Mouse (Mus musculus): ENCODE measurements around the gene Krt77.

Gene Krt77

DNA sequence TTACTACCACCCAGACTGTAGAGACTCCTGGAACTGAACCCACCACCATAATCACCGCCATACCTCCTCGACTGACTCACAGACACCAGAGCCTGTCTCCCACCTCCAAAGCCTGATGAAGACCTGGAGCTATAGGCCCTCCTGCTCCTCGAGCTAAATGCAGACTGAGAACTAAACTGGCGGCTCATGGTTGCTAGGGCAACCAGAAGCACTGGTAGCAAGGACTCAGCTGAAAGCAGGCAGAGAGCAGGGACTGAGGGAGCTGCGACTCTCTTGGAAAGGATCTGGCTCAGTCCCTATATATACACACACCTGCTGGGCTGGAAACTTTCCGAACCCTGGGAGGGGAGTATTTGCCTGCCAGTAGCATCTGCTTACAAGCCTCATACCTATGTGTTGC is at the start of gene Krt77:
TSS of gene Krt77 (minus strand) at position 275 of the 400 bp plus-strand sequence.
- no peak for DNase-seq

DNA sequence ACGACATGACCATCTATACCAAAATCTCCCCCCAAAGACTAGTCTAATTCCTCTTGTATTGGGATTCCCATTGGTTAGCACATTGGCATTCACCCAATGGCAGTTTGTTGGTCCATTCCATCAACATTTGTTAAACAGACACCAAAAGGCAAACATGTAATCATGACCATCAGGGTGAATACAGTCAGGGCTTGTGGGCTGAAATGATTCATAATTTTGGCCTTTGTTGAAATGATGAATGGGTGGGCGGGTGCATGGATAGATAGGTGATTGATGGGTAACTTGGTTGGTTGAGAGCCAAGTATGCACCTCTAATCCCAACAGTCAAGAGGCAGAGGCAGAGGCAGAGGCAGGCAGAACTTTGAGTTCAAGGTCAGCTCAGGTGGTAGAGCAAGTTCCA is 46.6 kb upstream of the Krt77 start:
- DNase-seq, result no peak

DNA sequence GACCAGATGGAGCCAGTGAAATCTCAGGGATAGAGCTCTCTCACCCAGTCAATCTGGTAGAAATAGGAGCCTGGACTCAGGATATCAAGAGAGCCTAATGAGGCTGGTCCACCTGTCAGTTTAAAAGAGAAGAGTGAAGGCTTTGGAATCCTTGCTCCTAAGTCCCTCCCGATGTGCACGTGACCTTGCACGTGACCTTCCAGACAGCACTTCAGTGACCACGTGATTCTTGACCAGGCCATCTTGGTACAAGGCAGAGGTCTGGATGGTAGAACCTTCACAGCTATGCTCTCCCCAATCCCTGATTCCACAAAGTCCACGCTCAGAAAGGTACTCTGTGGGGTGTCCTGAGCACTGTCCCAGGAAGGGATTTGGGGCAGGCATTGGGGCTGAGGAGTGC is 35.3 kb upstream of the Krt77 start:
- DNase-seq, result no peak

DNA sequence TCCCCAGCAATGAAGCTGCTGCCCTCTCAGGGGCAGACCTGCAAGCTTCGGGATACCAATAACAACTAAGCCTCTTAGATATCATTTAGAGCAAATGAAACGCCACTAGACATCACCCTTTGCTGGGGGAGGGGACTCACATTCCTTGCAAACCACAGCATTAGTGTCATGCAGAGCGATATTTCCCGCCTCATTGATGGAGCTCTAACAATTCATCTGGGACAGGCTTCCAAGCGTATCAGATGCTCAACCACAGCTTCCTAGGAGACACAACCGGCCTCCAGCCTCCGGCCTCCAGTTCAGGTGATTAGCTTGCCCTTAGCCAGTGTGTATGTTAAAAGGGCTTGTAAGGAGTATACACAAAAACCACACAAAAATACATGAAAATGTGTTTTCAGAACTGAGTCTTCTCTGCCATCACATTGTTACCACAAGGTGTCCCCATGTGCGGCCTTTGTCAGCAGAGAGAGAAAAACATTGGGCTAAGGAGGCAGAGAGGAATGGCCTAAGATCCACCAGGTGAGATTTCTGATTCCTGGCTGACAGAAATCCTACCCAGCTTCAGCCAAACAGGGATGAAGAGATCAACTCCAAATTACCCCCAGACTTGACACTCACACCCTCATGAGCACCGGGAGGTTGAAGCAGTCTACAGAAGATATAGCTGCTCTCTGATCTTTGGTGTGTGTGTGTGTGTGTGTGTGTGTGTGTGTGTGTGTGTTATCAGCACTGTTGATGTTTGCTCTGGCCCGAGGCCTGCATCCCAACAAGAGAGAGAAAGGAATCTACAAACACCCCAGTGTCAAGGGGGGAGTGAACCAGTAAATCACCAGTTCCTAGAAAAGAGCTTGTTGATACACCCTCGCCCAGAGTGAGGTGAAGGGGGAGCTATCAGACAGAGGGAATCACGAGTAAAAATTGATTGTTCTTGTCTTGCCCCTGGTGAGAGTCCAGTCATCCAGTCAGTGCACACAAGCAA is 33.0 kb upstream of the Krt77 start:
- no peak for DNase-seq

- DNase-seq, result no peak
Observed at GRCm38 (mm10) chr15:101895216-101895615, 25.7 kb upstream of the Krt77 start.

DNA sequence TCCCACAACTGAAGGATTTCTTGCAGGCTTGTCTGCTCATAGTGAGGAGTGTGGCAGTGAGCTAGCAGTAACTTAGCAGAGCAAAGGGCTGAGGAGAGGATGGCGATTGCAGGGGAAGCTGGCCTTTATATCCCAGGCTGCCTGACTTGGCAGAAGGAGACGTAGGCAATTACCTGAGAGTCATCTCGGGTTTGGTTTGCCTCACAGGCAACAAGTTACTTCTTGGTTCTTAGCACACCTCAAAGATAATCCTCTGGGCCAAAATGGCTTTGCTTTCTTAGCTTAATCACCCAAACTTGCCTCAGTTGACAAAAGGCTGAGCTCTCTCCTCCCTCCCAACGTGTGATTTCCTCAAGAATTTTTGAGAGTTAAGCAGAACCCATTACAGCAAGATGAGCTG is 23.3 kb upstream of the Krt77 start, which contains the start of gene Krt76:
TSS of gene Krt76 (minus strand) at position 101 of the 400 bp plus-strand sequence.
- no peak for DNase-seq

- no peak for DNase-seq
Observed at GRCm38 (mm10) chr15:101879776-101880175, 10.3 kb upstream of the Krt77 start.

DNA sequence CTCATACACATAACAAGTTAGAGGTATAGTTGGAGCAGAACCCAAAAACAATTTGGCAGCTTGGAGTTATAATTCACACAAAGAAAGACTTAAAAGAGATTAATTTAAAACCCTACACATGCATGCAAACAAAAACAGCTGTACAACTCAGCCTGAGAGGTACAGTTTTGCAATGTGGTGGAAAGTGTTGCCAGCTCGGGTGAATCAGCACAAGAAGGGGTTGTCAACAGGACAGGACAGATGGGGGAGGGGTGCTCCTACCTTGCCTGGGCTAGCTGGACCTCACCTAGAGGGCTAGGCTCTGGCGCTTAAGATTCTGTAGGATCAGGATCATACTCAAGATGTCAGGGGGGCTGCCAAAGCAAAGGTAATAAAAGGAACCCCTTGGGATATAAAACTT is 8.5 kb upstream of the Krt77 start:
- DNase-seq, result no peak

- no peak for DNase-seq
Observed at GRCm38 (mm10) chr15:101874383-101874782, 4.9 kb upstream of the Krt77 start.

DNA sequence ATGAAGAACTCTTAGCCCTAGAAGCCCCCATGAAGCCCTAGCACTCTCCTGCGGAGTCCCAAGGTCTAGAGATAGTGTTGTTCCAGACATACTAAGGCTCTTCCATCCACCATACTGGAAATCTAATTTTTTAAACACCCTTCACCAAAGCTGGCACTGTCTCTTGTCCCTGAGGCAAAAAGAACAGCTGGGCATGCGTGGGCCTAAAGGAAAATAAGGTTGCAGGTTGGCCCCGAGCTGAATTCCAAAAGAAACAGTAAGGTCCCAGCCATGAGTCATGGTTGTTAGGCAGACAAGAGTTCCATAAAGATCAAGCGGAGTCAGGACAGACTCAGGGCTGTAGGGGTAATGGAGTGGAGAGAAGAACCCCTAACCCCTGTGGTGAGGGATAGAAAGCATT is 3.7 kb upstream of the Krt77 start:
- no peak for DNase-seq

GRCm38 (mm10) chr15:101866754-101867153 is 2.8 kb downstream of the Krt77 start:
- DNase-seq, result no peak

DNA sequence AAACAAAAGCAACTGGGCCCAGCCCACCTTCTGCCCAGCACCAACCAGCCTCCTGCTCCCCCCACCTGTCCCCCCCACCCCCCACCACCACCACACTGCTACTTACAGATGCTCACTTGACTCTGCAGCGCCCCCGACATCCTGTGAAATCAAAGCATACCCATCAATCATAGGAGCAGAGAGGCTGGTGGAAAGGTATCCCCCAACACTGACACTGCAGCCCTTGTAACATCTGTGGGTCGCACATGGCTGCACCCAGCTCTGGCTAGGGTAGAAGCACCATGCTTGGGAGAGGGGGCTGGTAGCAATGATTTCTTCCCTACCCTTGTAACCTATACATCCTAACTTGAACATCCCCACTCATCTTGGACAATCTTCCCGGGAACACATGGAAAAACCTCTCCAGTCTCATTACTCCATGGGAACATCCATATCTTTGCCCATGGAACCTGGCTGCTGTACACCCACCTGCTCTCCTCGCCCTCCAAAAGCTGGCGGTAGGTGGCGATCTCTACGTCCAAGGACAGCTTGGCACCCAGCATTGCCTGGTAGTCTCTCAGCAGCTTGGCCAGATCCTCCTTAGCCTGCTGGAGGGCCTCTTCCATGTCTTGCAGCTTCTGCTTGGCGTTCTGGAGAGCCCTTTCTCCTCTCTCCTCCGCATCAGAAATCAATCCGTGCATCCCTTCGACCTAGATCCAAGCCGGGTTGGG is 8.9 kb downstream of the Krt77 start:
- no peak for DNase-seq

- peak in 1 of 2 experiments; percentile 29 for DNase-seq
Observed at GRCm38 (mm10) chr15:101859735-101860170, 9.8 kb downstream of the Krt77 start.

GRCm38 (mm10) chr15:101858673-101859425 is 10.7 kb downstream of the Krt77 start:
- DNase-seq, result no peak

- no peak for DNase-seq
Observed at GRCm38 (mm10) chr15:101856696-101857095, 12.8 kb downstream of the Krt77 start.

GRCm38 (mm10) chr15:101855732-101856131 is 13.8 kb downstream of the Krt77 start:
- DNase-seq, result no peak

DNA sequence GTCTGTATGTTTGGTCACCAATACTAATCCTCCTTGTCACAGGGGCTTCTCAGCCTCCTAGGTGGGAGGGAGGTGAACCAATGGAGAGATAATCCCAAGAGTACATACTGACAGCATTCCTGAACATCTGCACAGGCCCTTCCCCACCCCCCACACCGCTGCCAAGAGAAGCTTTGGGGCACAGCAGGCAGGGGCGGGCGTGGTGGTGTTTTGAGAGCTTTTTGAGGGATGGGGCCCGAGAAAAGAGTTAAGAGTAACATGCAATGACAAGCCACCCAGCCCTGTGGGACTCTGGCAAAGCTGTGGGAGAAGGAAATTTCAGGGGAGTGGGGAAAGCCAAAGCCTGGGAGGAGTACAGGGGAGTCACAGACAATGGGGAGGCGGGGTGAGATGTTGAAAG is 15.2 kb downstream of the Krt77 start:
- no peak for DNase-seq

DNA sequence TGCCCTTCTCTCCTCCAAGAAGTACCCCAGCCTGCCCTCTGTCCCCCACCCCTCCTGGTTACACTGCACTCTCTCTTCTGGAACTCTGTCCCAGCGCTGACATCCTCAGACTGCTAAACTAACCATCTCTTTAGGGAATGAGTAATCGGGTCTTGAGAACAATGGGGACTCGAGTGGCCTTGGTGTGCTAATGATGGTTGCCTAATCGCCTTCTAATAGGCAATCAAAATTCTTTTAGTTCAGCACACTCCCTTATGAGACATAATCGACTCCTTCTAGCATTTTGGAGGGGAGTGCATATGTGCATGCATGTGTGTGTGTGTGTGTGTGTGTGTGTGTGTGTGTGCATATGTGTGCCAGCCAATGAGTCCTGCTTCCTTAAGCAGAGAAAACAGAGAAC is 16.9 kb downstream of the Krt77 start:
- no peak for DNase-seq

DNA sequence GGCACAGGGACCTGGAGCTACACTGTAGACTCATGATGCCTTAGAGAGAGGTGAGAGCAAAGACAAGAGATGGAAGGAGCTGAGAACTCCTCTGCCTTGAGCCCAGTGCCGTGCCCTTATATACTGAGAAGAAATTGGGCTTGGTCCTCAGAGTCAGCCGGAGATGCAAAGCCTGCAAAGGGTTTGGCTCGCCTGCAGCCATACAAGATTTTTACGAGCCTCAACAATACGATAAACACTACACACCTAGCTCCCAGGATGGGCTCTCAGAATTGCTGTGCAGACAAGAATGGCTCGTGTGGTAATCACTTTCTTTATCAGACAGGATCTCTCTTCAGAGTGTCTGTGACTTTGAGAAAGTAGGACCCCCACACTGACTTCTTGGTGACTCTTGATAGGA is 18.8 kb downstream of the Krt77 start, which contains the start of gene Krt1:
TSS of gene Krt1 (minus strand) at position 101 of the 400 bp plus-strand sequence.
- no peak for DNase-seq

DNA sequence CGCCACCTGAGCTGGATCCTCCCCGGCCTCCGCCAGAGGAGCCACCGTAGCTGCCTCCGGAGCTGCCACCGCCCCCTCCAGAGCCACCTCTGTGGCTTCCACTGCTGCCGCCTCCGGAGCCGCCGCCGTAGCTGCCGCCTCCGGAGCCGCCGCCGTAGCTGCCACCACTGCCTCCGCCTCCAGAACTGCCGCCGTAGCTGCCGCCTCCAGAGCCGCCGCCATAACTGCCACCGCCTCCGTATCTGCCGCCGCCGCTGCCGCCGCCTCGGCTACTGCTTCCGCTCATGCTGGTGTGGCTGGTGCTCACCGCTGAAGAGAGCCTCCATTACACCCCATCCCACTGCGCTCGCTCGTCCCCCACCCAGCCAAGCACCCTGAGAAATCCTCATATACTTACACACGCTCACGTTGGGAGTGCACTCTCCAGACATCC is 23.5 kb downstream of the Krt77 start:
- DNase-seq, result peak in 1 of 2 experiments; percentile 21

DNA sequence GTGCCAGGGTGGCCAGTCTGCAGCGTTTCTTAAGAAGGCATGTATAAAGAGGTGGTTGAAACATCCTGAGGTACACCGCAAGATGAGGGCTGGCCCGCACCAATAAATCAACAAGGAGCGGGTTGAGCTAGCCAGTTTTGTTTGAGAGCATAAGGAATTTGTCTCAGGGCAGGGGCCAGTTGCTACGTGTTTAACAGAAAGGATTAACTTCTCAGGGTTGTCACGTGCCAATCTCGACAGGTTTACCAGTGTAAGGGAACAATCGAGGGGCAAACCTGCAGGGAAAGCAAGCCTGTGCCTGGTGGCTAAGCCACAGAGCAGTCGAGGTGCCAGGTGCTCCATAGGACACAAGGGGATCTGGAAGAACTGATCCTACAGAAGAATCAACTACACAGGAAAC is 26.3 kb downstream of the Krt77 start:
- no peak for DNase-seq

- DNase-seq, result no peak
Observed at GRCm38 (mm10) chr15:101834784-101835328, 34.6 kb downstream of the Krt77 start.

DNA sequence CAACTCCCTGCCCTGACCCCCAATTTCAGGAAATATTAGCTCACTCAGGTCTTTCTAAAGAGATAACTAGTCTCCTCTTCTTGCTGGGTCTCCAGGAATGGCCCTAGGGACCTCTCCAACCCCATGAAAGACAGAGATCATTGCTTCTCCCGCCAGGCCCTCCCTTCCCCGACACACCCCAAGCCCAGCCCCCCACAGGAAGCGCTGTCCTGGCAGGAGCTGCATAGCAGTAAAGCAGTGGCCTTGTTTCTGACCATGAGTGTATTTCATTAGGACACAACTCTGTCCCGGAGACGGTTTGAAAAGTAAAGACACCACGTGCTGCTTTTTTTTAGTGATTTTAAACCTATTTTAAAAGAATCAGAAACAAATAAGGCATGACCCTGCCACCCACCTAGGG is 36.4 kb downstream of the Krt77 start:
- no peak for DNase-seq

Data from spleen, adult 18-20 months (tissue).